In the genomic region with DNA sequence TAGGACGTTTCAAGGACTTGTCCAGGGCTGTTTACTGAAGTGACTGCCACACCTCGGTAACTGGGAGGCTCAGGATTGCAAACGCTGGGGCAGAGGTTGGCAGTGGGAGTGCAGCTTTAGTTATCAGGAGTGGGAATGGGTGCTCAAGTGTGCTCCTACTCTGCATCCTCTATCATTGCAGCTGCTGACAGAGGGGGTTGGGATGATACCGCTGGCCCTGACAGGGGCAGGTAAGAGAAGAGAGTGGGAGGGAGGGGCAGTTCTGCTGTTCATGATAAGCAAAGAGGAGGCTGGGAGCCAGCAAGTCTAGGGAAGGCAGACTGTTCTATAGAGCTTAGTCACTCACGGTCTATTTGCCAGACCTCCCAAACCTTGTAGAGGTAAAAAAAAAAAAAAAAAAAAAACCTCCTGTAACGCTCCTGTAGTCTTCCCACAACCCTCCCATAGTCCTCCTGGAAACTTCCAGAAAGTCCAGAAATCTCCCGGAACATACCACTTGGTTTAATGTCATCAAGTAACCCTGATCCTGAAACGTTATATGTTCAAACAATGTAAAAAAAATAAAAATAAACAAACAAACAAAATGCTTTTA, we compare ENCODE assay signal across 12 mouse cellular contexts. TPM values are rescaled to one million over a fixed set of nuclear protein-coding genes. Genes with fewer than 3 reads are reported as not detected.
A peak's percentile ranks its signal among the peaks of the same experiment; 100 is the strongest.
DNase-seq lines count a peak whose midpoint lies in the region; ATAC-seq and TF ChIP-seq lines count a peak whose summit lies in the region.
"Had no signal": no experiment of that assay in that cellular context is flagged by ENCODE, and none has a peak within 500 bp of the region (broad histone marks: within the 10 kb centered on the region; RNA-seq: fewer than 3 reads in every experiment).

No protein-coding gene starts in this region.

- DNase-seq in heart, postnatal 10 days: no peak
- no peak for DNase-seq in lung, postnatal 4 days
- DNase-seq in spleen, postnatal 4 days (ENCODE audit: low spot score in 2 of 2): peak; percentile 82 to 83
- no peak for DNase-seq in cerebellum, adult 2 months
- DNase-seq: cerebellum, adult 11 months; kidney, postnatal 14 days; retina, postnatal 1 day; thymus, postnatal 14 days had no signal

- peak; percentile 97 for ATAC-seq in heart, embryonic 11.5 days (replicated peaks; ENCODE audit: insufficient number of reproducible peaks, low FRiP score, low TSS enrichment)
- ATAC-seq in lung, embryonic 15.5 days (ENCODE audit: borderline replicate concordance, extremely low read depth, low FRiP score, low TSS enrichment): peak; percentile 92; the same call in 1 of the 2 replicates
- peak; percentile 93 for ATAC-seq in intestine, embryonic 16.5 days
- ATAC-seq in kidney, embryonic 14.5 days (ENCODE audit: low FRiP score, low TSS enrichment): no peak; the same call in 1 of the 2 replicates

- H3K4me2 ChIP-seq in heart, embryonic 11.5 days: peak overlapping the region; percentile 11; the same call in 1 of the 2 replicates
- H3K4me2 ChIP-seq in lung, embryonic 15.5 days: no peak overlapping the region
- no peak overlapping the region for H3K4me2 ChIP-seq in intestine, embryonic 16.5 days (ENCODE audit: low read depth, low read length)
- H3K4me2 ChIP-seq in kidney, embryonic 14.5 days (replicated peaks; ENCODE audit: low read depth, low read length): no peak overlapping the region

- intact Hi-C loops in heart, postnatal 10 days (cut with DNase I): no loop called here

- no peak for TF ChIP-seq POLR2A in cerebellum, adult 2 months (IDR thresholded peaks at IDR 0.05; ENCODE audit: borderline replicate concordance, insufficient read depth, low read length)

- H3K4me3 ChIP-seq in heart, embryonic 11.5 days (ENCODE audit: low read depth, low read length): no peak overlapping the region
- H3K4me3 ChIP-seq in lung, embryonic 15.5 days: no peak overlapping the region
- no peak overlapping the region for H3K4me3 ChIP-seq in intestine, embryonic 16.5 days (ENCODE audit: low read length)
- no peak overlapping the region for H3K4me3 ChIP-seq in cerebellum, adult 2 months (replicated peaks; ENCODE audit: insufficient read depth, low read depth, low read length)
- no peak overlapping the region for H3K4me3 ChIP-seq in kidney, embryonic 14.5 days (ENCODE audit: low read length)

- H3K27me3 ChIP-seq in heart, embryonic 11.5 days (ENCODE audit: control insufficient read depth, insufficient read depth, low read length): no peaks in the 10 kb centered on the region
- H3K27me3 ChIP-seq in lung, embryonic 15.5 days: no peaks in the 10 kb centered on the region
- no peaks in the 10 kb centered on the region for H3K27me3 ChIP-seq in intestine, embryonic 16.5 days (replicated peaks; ENCODE audit: control insufficient read depth, insufficient read depth, low read length)
- H3K27me3 ChIP-seq in cerebellum, adult 2 months (ENCODE audit: control insufficient read depth, insufficient read depth, low read length): no peaks in the 10 kb centered on the region
- no peaks in the 10 kb centered on the region for H3K27me3 ChIP-seq in kidney, embryonic 14.5 days (ENCODE audit: control insufficient read depth, insufficient read depth, low read length)

- WGBS in heart, embryonic 11.5 days (ENCODE audit: insufficient replicate concordance): 43% methylated on average over 8 of the region's 8 CpGs
- 55% methylated on average over 8 of the region's 8 CpGs for WGBS in lung, embryonic 15.5 days
- WGBS in intestine, embryonic 16.5 days: 66% methylated on average over 8 of the region's 8 CpGs
- 83% methylated on average over 8 of the region's 8 CpGs for WGBS in cerebellum, adult 2 months
- 77% methylated on average over 8 of the region's 8 CpGs for WGBS in kidney, embryonic 14.5 days

- H3K9me3 ChIP-seq in heart, embryonic 11.5 days (replicated peaks; ENCODE audit: control insufficient read depth, low read length): 0 out of 2 replicates have a peak, but pooled peaks cover 2% of the 10 kb centered on the region
- H3K9me3 ChIP-seq in lung, embryonic 15.5 days: no peaks in the 10 kb centered on the region
- H3K9me3 ChIP-seq in intestine, embryonic 16.5 days (ENCODE audit: control insufficient read depth, low read length): no peaks in the 10 kb centered on the region
- H3K9me3 ChIP-seq in kidney, embryonic 14.5 days (ENCODE audit: control insufficient read depth, low read length): no peaks in the 10 kb centered on the region

- peaks cover 4% of the 10 kb centered on the region; the same call in 1 of the 2 replicates for H3K36me3 ChIP-seq in heart, embryonic 11.5 days (ENCODE audit: control insufficient read depth, insufficient read depth, low read length)
- H3K36me3 ChIP-seq in lung, embryonic 15.5 days: no peaks in the 10 kb centered on the region
- no peaks in the 10 kb centered on the region for H3K36me3 ChIP-seq in intestine, embryonic 16.5 days (ENCODE audit: control insufficient read depth, insufficient read depth, low read length)
- H3K36me3 ChIP-seq in kidney, embryonic 14.5 days (ENCODE audit: control insufficient read depth, insufficient read depth, low read length): no peaks in the 10 kb centered on the region

- H3K4me1 ChIP-seq in heart, embryonic 11.5 days (ENCODE audit: control insufficient read depth, insufficient read depth, low read length): peaks cover 6% of the 10 kb centered on the region; the same call in 1 of the 2 replicates
- H3K4me1 ChIP-seq in lung, embryonic 15.5 days: peaks cover 3% of the 10 kb centered on the region; the same call in 1 of the 2 replicates
- peaks cover 6% of the 10 kb centered on the region; the same call in 1 of the 2 replicates for H3K4me1 ChIP-seq in intestine, embryonic 16.5 days (ENCODE audit: control insufficient read depth, insufficient read depth, low read length)
- 0 out of 2 replicates have a peak, but pooled peaks cover 3% of the 10 kb centered on the region for H3K4me1 ChIP-seq in cerebellum, adult 2 months (ENCODE audit: control insufficient read depth, insufficient read depth, low read length)
- H3K4me1 ChIP-seq in kidney, embryonic 14.5 days (ENCODE audit: control insufficient read depth, insufficient read depth, low read length): no peaks in the 10 kb centered on the region

- H3K9ac ChIP-seq in heart, embryonic 11.5 days (ENCODE audit: low read depth, low read length): no peak overlapping the region
- no peak overlapping the region for H3K9ac ChIP-seq in lung, embryonic 15.5 days
- H3K9ac ChIP-seq in intestine, embryonic 16.5 days (ENCODE audit: low read depth, low read length): no peak overlapping the region
- H3K9ac ChIP-seq in kidney, embryonic 14.5 days (ENCODE audit: low read depth, low read length): no peak overlapping the region

- TF ChIP-seq CTCF in cerebellum, adult 2 months (IDR thresholded peaks at IDR 0.05; ENCODE audit: borderline replicate concordance, insufficient read depth, low read depth, low read length): no peak

- H3K27ac ChIP-seq in heart, embryonic 11.5 days (ENCODE audit: low read depth, low read length): peak overlapping the region; percentile 78
- H3K27ac ChIP-seq in lung, embryonic 15.5 days: no peak overlapping the region
- H3K27ac ChIP-seq in intestine, embryonic 16.5 days (ENCODE audit: low read length): no peak overlapping the region
- no peak overlapping the region for H3K27ac ChIP-seq in cerebellum, adult 2 months (ENCODE audit: insufficient read depth, low read length)
- H3K27ac ChIP-seq in kidney, embryonic 14.5 days (ENCODE audit: low read depth, low read length): no peak overlapping the region

RNA-seq across cellular contexts. Expression of gene Ncoa7, which starts 39.9 kb away (rescaled TPM):
- polyA plus RNA-seq in heart, embryonic 11.5 days (2014; fragmentation: Nextera tagmentation; extraction: Ambion mirVana): 10.1 and 11.4 TPM in 2 replicates
- 1 to 10 TPM; 7.3 to 8.4 TPM for total RNA-seq in heart, postnatal 10 days (2021)
- polyA plus RNA-seq in lung, embryonic 15.5 days (2015; fragmentation: Nextera tagmentation; extraction: Ambion mirVana): 9.5 and 10.1 TPM in 2 replicates
- polyA plus RNA-seq in intestine, embryonic 16.5 days (2015; fragmentation: Nextera tagmentation; extraction: Ambion mirVana): 8.1 and 9.4 TPM in 2 replicates
- polyA plus RNA-seq in cerebellum, adult 2 months (2012; rRNA removed): 65.5 and 69.4 TPM in 2 replicates
- 16.8 and 19.1 TPM in 2 replicates for polyA plus RNA-seq in kidney, embryonic 14.5 days (2014; fragmentation: Nextera tagmentation; extraction: Ambion mirVana)

Comparison
In these comparisons a context has a peak if more than half of its experiments do, and no peak if none do; other contexts are left out.
1. DNase-seq: peak in spleen, postnatal 4 days (2 of 2); none in heart, postnatal 10 days (0 of 2), lung, postnatal 4 days (0 of 2) and cerebellum, adult 2 months (0 of 2).